Mouse (Mus musculus): ENCODE data around the gene Dcp1a. TPM values are rescaled to one million over a fixed set of nuclear protein-coding genes. Genes with fewer than 3 reads are reported as not detected.

Dcp1a gene
- 21.8 and 25.5 TPM in 2 replicates for polyA plus RNA-seq (2016; fragmentation: Nextera tagmentation; extraction: Ambion mirVana)

DNA sequence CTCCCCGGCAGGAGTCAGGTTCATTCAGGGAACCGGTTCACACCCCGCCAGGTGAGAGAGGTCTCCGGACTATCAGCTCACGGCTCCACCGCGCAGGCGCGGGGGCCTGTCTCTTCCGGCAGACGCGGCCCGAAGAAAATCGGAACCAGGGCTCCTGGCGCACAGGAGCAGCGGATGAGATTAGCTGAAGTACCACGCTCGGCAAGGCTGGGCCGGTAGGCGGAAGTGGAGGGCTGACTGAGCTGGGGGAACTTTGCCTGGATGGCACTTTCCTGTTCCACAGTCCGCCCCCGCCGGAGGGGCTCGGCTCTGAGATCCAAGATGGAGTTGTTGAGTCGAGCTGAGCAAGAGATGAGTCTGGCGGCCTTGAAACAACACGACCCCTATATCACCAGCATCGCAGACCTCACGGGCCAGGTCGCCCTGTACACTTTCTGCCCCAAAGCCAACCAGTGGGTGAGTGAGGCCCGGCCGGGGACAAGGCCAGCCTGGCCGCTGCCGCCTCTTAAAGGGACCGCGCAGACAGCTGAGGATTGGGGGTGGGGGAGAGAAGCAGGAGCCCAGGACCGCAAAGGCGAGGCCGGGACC is at the start of gene Dcp1a:
TSS of gene Dcp1a (plus strand) at position 175 of the 588 bp plus-strand sequence.
- Histone ChIP-seq H3K9ac (peak within 1 kb of the TSS; percentile 85), H3K4me3 (peak within 1 kb of the TSS; percentile 91), H3K4me1 (replicated peaks) (peaks cover 9% of the 10 kb centered on the region), H3K36me3 (peaks cover 24% of the 10 kb centered on the region), H3K27ac (ENCODE audit: poor library complexity, severe bottlenecking) (peak within 1 kb of the TSS; percentile 74), H3K27me3 (replicated peaks) (no peaks in the 10 kb centered on the region), H3K9me3 (replicated peaks) (no peaks in the 10 kb centered on the region), H3K4me2 (peak within 1 kb of the TSS; percentile 78)
- peak; percentile 98 for ATAC-seq (ENCODE audit: insufficient number of reproducible peaks, low FRiP score)
- under 1% methylated on average over 39 of the region's 39 CpGs for WGBS

DNA sequence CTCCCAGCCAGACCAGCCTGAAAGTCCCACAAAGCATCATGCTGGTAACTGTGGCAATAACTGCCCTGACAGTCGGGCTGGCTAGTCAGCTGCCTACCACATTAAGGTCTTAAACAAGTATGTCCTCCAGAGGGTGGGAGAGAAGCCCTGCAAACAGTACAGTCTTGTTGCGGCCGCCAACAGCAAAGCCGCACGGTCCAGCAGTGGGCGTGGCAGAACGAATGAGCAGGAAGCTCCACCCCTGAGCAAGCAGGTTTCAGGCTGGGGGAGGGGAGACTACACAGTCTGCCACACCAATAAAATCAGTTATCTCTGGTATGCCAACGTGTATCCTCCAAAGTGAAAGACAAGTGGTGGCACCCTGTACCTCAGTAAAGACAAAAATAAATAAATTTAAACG is 49.7 kb upstream of the Dcp1a start:
- no peak for ATAC-seq (ENCODE audit: insufficient number of reproducible peaks, low FRiP score)
- Histone ChIP-seq H3K9me3 (replicated peaks) (no peaks in the 10 kb centered on the region), H3K4me2 (peak overlapping the region; percentile 5), H3K9ac (no peak overlapping the region), H3K27me3 (replicated peaks) (no peaks in the 10 kb centered on the region), H3K36me3 (no peaks in the 10 kb centered on the region), H3K4me1 (replicated peaks) (peaks cover 37% of the 10 kb centered on the region), H3K27ac (ENCODE audit: poor library complexity, severe bottlenecking) (no peak overlapping the region), H3K4me3 (no peak overlapping the region)
- WGBS, result 55% methylated on average over 9 of the region's 9 CpGs

DNA sequence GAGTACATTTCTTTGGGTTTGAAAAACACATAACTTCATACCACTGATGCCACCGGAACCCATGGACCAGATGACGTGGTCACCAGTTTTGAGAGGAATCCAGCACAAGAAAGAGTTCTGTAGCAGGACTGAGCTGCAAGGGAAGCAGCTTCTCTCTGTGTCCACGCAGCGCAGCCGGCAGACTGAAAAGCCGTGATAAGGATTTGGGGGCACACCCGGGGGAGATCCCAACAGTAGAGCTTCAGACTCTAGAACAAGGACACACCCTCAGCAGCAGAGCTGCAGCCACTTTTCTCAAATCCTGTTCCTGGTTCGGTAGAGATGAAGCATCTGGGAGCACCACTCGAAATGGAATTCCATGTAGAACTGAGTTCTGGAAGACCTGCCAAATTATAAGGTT is 49.3 kb upstream of the Dcp1a start:
- no peak overlapping the region for H3K9ac ChIP-seq
- no peaks in the 10 kb centered on the region for H3K27me3 ChIP-seq (replicated peaks)
- H3K36me3 ChIP-seq, result no peaks in the 10 kb centered on the region
- 65% methylated on average over 9 of the region's 9 CpGs for WGBS
- H3K4me1 ChIP-seq (replicated peaks), result peaks cover 34% of the 10 kb centered on the region
- H3K4me3 ChIP-seq, result no peak overlapping the region
- no peaks in the 10 kb centered on the region for H3K9me3 ChIP-seq (replicated peaks)
- no peak for ATAC-seq (ENCODE audit: insufficient number of reproducible peaks, low FRiP score)
- H3K4me2 ChIP-seq, result no peak overlapping the region
- H3K27ac ChIP-seq (ENCODE audit: poor library complexity, severe bottlenecking), result no peak overlapping the region

DNA sequence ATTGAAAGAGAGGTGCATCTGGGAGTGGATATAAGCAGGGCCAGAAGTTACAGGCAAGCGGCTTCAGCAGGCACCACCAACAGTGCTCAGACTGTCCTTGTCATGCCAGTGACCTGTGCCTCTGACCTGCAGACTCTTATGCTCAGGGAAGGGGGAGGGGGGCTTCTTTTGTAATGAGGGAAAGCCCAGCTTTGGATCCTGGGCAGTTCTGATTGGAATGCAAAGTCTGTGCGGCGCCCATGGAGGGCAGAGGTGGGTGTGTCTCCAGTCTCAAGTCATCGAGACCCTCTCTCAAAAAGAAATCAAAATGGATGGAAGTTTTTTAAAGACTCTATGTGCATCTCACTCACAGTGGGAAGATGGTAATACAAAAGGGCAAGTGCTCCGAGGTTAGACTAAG is 48.9 kb upstream of the Dcp1a start:
- H3K9ac ChIP-seq, result no peak overlapping the region
- ATAC-seq (ENCODE audit: insufficient number of reproducible peaks, low FRiP score), result no peak
- H3K27me3 ChIP-seq (replicated peaks), result no peaks in the 10 kb centered on the region
- H3K36me3 ChIP-seq, result no peaks in the 10 kb centered on the region
- no peaks in the 10 kb centered on the region for H3K9me3 ChIP-seq (replicated peaks)
- H3K4me1 ChIP-seq (replicated peaks), result peaks cover 29% of the 10 kb centered on the region
- no peak overlapping the region for H3K27ac ChIP-seq (ENCODE audit: poor library complexity, severe bottlenecking)
- 78% methylated on average over 5 of the region's 5 CpGs for WGBS
- H3K4me3 ChIP-seq, result no peak overlapping the region
- H3K4me2 ChIP-seq, result no peak overlapping the region

DNA sequence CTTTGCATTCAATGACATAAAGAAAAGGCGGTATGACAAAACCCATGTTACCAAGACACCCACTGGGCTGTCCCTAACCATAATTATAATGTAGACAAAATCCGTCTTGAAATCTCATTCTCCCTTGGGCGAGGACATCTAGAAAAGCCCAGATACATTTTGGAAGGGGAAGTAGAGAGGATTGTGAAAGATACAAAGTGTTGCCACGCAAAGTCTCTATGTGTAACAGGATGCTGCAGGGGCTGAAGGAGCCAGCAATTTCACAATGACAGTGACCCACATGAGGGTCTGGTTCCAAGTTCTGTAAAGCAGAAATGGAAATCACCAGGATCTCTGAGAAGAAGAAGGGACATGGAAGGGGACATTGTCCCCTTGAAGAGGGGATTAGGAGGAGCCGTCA is 44.0 kb upstream of the Dcp1a start:
- H3K36me3 ChIP-seq, result no peaks in the 10 kb centered on the region
- no peak overlapping the region for H3K9ac ChIP-seq
- H3K27ac ChIP-seq (ENCODE audit: poor library complexity, severe bottlenecking), result no peak overlapping the region
- H3K9me3 ChIP-seq (replicated peaks), result no peaks in the 10 kb centered on the region
- WGBS, result 90% methylated on average over 5 of the region's 5 CpGs
- H3K4me3 ChIP-seq, result no peak overlapping the region
- ATAC-seq (ENCODE audit: insufficient number of reproducible peaks, low FRiP score), result no peak
- H3K4me1 ChIP-seq (replicated peaks), result 0 out of 2 replicates have a peak, but pooled peaks cover 1% of the 10 kb centered on the region
- H3K4me2 ChIP-seq, result no peak overlapping the region
- no peaks in the 10 kb centered on the region for H3K27me3 ChIP-seq (replicated peaks)

DNA sequence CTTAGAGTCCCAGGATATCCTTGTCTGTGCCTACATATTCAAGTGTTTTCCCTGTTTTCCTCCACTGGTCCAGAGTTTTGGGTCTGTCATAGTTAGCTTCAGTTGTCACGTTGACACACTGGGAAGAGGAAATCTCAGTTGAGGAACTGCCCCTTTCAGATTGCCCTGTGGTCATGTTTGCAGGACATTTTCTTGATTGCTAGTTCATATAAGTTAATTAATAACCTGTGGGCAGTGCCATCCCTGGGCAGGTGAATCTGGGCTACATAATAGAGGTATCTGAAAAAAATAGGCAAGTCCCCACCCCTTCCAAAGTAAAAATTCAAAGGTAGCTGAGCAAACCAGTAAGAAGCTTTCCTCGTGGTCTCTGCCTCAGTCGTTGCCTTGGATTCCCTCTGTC is 39.4 kb upstream of the Dcp1a start:
- Histone ChIP-seq H3K4me2 (no peak overlapping the region), H3K27ac (ENCODE audit: poor library complexity, severe bottlenecking) (no peak overlapping the region), H3K4me1 (replicated peaks) (no peaks in the 10 kb centered on the region), H3K4me3 (no peak overlapping the region), H3K36me3 (no peaks in the 10 kb centered on the region), H3K9ac (no peak overlapping the region), H3K9me3 (replicated peaks) (no peaks in the 10 kb centered on the region), H3K27me3 (replicated peaks) (no peaks in the 10 kb centered on the region)
- 78% methylated on average over 3 of the region's 3 CpGs for WGBS
- ATAC-seq (ENCODE audit: insufficient number of reproducible peaks, low FRiP score), result no peak

DNA sequence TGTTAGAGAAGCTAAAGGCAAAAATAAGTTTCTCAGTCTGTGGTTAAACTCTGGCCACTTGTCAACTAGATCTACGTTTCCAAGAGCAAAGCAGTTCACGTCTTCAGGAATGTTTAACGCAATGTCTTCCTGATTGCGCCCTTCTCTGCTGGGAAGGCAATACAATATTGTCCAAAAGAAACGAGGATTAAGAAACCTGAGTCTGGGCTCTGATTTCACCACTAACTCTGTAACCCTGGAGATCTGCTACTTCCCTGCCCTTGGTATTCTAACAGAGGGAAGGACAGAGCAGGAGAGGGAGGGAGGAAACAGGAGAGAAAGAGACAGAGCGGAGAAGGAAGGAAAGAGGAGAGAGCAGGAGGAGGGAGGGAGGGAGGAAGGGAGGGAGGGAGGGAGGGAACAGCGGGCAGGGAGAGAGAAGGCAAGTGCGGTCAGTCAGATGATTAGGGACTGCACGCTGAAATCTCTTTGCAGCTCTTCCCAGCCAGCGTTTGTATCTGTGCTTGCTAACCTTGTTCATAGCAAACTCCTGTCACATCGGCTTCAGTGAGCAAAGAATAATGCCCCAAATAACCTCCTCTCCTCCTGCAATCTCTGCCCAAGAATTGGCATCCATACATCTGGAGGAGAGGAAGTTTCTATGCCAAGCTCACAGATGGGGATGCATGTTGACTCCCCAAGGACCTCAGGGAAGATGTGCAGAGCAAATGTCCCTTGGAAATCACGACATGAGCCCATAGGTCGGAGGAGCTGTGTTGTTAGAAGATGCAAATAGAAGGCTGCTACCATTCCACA is 23.3 kb upstream of the Dcp1a start:
- Histone ChIP-seq H3K4me2 (peak overlapping the region; percentile 50), H3K4me1 (replicated peaks) (peaks cover 17% of the 10 kb centered on the region), H3K36me3 (no peaks in the 10 kb centered on the region), H3K27me3 (replicated peaks) (no peaks in the 10 kb centered on the region), H3K27ac (ENCODE audit: poor library complexity, severe bottlenecking) (no peak overlapping the region), H3K4me3 (0 out of 2 replicates have a peak overlapping the region, but pooled peaks have one; percentile 5), H3K9ac (peak overlapping the region; percentile 46; the same call in 1 of the 2 replicates), H3K9me3 (replicated peaks) (no peaks in the 10 kb centered on the region)
- no peak for ATAC-seq (ENCODE audit: insufficient number of reproducible peaks, low FRiP score)
- WGBS, result 25% methylated on average over 12 of the region's 13 CpGs

DNA sequence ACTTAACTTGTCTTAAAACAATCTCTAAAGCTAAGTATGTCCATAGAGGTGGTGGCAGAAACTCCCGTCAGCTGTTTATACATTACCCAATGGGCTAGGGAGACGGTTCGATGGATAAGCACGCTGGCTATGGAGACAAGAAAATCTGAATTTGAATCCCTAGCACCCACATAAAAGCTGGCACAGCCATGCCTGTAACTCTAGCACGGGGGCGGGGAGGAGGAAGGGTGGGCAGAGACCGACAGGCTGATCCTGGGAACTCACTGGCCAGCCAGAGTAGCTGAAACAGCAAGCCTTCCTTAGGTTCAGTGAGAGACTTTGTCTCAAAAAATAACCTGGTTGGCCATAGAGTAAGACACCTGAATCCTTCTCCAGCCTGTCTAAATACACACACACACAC is 21.9 kb upstream of the Dcp1a start:
- Histone ChIP-seq H3K4me1 (replicated peaks) (peaks cover 17% of the 10 kb centered on the region), H3K9me3 (replicated peaks) (no peaks in the 10 kb centered on the region), H3K4me3 (no peak overlapping the region), H3K9ac (no peak overlapping the region), H3K4me2 (no peak overlapping the region), H3K27ac (ENCODE audit: poor library complexity, severe bottlenecking) (no peak overlapping the region), H3K36me3 (no peaks in the 10 kb centered on the region), H3K27me3 (replicated peaks) (no peaks in the 10 kb centered on the region)
- WGBS, result 74% methylated on average over 7 of the region's 7 CpGs
- no peak for ATAC-seq (ENCODE audit: insufficient number of reproducible peaks, low FRiP score)

DNA sequence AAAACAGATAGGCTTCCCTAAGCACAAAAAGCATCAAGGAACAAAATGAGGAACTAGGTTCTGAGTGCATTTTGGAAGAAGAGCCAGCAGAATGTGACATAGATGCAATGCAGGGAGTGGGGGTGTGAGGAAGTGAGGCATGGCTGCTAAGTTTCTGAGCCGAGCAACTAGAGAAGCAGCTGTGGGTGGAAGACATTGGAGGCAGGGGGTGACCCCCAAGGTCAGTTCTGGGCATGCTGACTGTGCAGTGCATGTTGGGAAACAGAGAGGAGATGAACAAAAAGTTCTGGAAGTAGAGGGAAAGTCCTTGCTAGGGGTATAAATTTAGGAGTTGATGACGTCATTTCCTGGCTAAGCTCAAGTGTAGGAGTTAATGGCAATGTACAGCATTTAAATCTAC is 21.4 kb upstream of the Dcp1a start:
- no peak overlapping the region for H3K27ac ChIP-seq (ENCODE audit: poor library complexity, severe bottlenecking)
- H3K4me1 ChIP-seq (replicated peaks), result peaks cover 17% of the 10 kb centered on the region
- no peaks in the 10 kb centered on the region for H3K36me3 ChIP-seq
- no peak overlapping the region for H3K9ac ChIP-seq
- H3K27me3 ChIP-seq (replicated peaks), result no peaks in the 10 kb centered on the region
- no peaks in the 10 kb centered on the region for H3K9me3 ChIP-seq (replicated peaks)
- ATAC-seq (ENCODE audit: insufficient number of reproducible peaks, low FRiP score), result no peak
- WGBS, result 41% methylated on average over 2 of the region's 2 CpGs
- no peak overlapping the region for H3K4me3 ChIP-seq
- no peak overlapping the region for H3K4me2 ChIP-seq

DNA sequence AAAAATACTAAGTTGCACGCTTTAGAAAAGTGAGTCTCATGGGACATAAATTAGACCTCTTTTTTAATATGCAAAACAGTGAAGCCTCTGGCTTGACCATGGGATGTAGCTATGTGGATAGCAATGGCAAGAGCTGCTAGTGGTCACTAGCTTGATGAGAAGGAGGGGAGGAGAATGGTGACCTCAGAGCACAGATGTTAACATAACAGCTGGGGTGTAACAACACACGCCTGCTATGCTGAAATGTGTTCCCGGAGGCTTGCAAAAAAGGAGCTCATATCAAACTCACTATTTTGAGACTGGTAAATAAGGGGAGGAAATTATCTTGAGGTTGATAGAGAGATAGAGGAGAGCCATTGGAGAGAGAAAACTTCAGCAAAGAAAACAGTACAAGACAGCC is 20.5 kb upstream of the Dcp1a start:
- Histone ChIP-seq H3K4me1 (replicated peaks) (peaks cover 17% of the 10 kb centered on the region), H3K27ac (ENCODE audit: poor library complexity, severe bottlenecking) (no peak overlapping the region), H3K4me3 (no peak overlapping the region), H3K4me2 (no peak overlapping the region), H3K9ac (no peak overlapping the region), H3K9me3 (replicated peaks) (no peaks in the 10 kb centered on the region), H3K36me3 (no peaks in the 10 kb centered on the region), H3K27me3 (replicated peaks) (no peaks in the 10 kb centered on the region)
- no peak for ATAC-seq (ENCODE audit: insufficient number of reproducible peaks, low FRiP score)
- WGBS, result 62% methylated on average over 3 of the region's 3 CpGs

DNA sequence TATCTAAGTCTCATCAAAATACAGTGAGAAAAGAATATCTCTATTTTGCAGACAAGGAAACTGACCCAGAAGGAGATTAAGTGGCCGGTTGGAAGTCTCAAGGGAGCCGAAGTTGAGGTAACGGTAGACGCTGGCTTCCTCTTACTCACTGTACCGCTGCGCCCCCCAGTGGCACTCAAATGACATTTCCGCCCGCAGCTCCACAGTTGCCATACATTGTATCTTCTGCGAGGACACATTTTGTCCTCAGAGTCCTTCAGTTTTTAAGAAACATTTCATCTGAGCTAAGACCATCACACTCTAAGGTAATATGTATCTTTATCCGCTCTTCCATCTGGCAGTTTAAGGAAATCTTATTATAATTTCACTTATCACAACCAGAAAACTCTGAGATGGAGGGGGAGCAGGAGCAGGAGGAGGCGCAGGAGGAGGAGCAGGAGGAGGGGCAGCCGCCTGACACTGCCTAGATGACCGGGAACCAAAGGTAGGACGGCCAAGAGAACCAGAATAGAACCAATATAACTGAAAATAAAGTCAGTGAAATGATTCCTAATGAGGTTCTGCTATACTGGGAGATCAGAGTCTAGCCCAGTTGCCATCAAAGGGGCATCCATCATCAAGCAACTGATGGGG is 19.3 kb upstream of the Dcp1a start:
- Histone ChIP-seq H3K4me3 (no peak overlapping the region), H3K4me1 (replicated peaks) (peaks cover 17% of the 10 kb centered on the region), H3K36me3 (no peaks in the 10 kb centered on the region), H3K27me3 (replicated peaks) (no peaks in the 10 kb centered on the region), H3K27ac (ENCODE audit: poor library complexity, severe bottlenecking) (no peak overlapping the region), H3K9ac (no peak overlapping the region), H3K9me3 (replicated peaks) (no peaks in the 10 kb centered on the region), H3K4me2 (no peak overlapping the region; the same call in 1 of the 2 replicates)
- WGBS, result 7% methylated on average over 14 of the region's 14 CpGs
- no peak for ATAC-seq (ENCODE audit: insufficient number of reproducible peaks, low FRiP score)

Data from heart, embryonic 12.5 days (tissue).